14 mouse cellular contexts compared by ENCODE assay signal in the genomic region with DNA sequence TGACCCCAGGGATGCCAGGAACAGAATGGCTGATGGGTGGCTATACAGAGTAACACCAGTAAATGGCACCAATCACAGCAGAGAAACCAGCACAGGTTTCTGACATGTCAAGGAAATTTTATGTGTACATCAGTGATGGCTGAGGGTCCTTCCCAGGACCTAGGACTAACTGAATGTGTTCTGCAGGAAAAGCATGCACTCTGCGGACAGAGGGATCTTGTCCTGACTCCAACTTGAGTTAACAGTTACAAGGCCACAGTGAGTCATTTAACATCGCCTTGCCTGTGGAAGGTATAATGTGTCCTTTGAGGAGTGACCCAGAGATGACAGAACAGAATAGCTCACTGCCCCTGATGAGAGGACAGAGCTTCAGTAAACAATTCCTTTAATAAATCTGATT. TPM values are rescaled to one million over a fixed set of nuclear protein-coding genes. Genes with fewer than 3 reads are reported as not detected.
DNase-seq lines count a peak whose midpoint lies in the region; ATAC-seq and TF ChIP-seq lines count a peak whose summit lies in the region.
"Had no signal": no experiment of that assay in that cellular context is flagged by ENCODE, and none has a peak within 500 bp of the region (broad histone marks: within the 10 kb centered on the region; RNA-seq: fewer than 3 reads in every experiment).

No protein-coding gene starts in this region.

- H3K79me3 ChIP-seq in C2C12 (ENCODE audit: low read depth), result peaks cover 39% of the 10 kb centered on the region

- 0 out of 2 replicates have a peak, but pooled peaks cover 4% of the 10 kb centered on the region for H3K4me1 ChIP-seq in forebrain, postnatal 0 days (ENCODE audit: insufficient read depth)
- H3K4me1 ChIP-seq in forebrain, embryonic 14.5 days (ENCODE audit: control insufficient read depth, insufficient read depth, low read length), result no peaks in the 10 kb centered on the region
- no peaks in the 10 kb centered on the region; the same call in 1 of the 2 replicates for H3K4me1 ChIP-seq in intestine, embryonic 15.5 days (replicated peaks)
- no peaks in the 10 kb centered on the region for H3K4me1 ChIP-seq in intestine, postnatal 0 days (replicated peaks; ENCODE audit: control insufficient read depth, insufficient read depth, low read length)
- no peaks in the 10 kb centered on the region for H3K4me1 ChIP-seq in forebrain, embryonic 11.5 days (replicated peaks; ENCODE audit: control insufficient read depth, insufficient read depth, low read length)

- no peak overlapping the region for H3K9ac ChIP-seq in forebrain, postnatal 0 days
- H3K9ac ChIP-seq in forebrain, embryonic 14.5 days (ENCODE audit: low read length), result no peak overlapping the region
- H3K9ac ChIP-seq in intestine, embryonic 15.5 days, result no peak overlapping the region
- H3K9ac ChIP-seq in intestine, postnatal 0 days (ENCODE audit: low read depth, low read length), result no peak overlapping the region
- no peak overlapping the region for H3K9ac ChIP-seq in forebrain, embryonic 11.5 days (ENCODE audit: low read length)
- H3K9ac ChIP-seq: forebrain, embryonic 12.5 days had no signal

- no peaks in the 10 kb centered on the region for H3K27me3 ChIP-seq in forebrain, postnatal 0 days (ENCODE audit: insufficient read depth, low read length)
- H3K27me3 ChIP-seq in forebrain, embryonic 14.5 days (replicated peaks; ENCODE audit: control insufficient read depth, insufficient read depth, low read length), result no peaks in the 10 kb centered on the region
- H3K27me3 ChIP-seq in intestine, embryonic 15.5 days (replicated peaks), result no peaks in the 10 kb centered on the region
- H3K27me3 ChIP-seq in intestine, postnatal 0 days (replicated peaks; ENCODE audit: control insufficient read depth, insufficient read depth, low read length), result no peaks in the 10 kb centered on the region
- no peaks in the 10 kb centered on the region for H3K27me3 ChIP-seq in C2C12 (ENCODE audit: control insufficient read depth, insufficient read depth, insufficient read length)
- H3K27me3 ChIP-seq in forebrain, embryonic 11.5 days (ENCODE audit: control insufficient read depth, insufficient read depth, low read length), result no peaks in the 10 kb centered on the region

- H3ac ChIP-seq in C2C12 (ENCODE audit: control insufficient read depth, insufficient read length, low read depth), result peak overlapping the region; percentile 8

- H3K4me3 ChIP-seq in forebrain, postnatal 0 days (ENCODE audit: low read depth, low read length), result no peak overlapping the region; the same call in 1 of the 2 replicates
- no peak overlapping the region for H3K4me3 ChIP-seq in forebrain, embryonic 14.5 days (ENCODE audit: low read depth, low read length)
- no peak overlapping the region for H3K4me3 ChIP-seq in intestine, embryonic 15.5 days (replicated peaks)
- H3K4me3 ChIP-seq in intestine, postnatal 0 days (ENCODE audit: low read depth, low read length), result no peak overlapping the region
- H3K4me3 ChIP-seq in C2C12 (ENCODE audit: insufficient read depth, poor library complexity, severe bottlenecking), result peak overlapping the region; percentile 44
- no peak overlapping the region for H3K4me3 ChIP-seq in forebrain, embryonic 11.5 days (ENCODE audit: low read depth, low read length)

- H3K27ac ChIP-seq in forebrain, postnatal 0 days (ENCODE audit: low read depth, low read length), result no peak overlapping the region
- H3K27ac ChIP-seq in forebrain, embryonic 14.5 days (ENCODE audit: low read depth, low read length), result no peak overlapping the region
- no peak overlapping the region for H3K27ac ChIP-seq in intestine, embryonic 15.5 days
- no peak overlapping the region for H3K27ac ChIP-seq in intestine, postnatal 0 days (ENCODE audit: low read depth, low read length)
- H3K27ac ChIP-seq in forebrain, embryonic 11.5 days (ENCODE audit: low read depth, low read length), result no peak overlapping the region
- H3K27ac ChIP-seq: forebrain, embryonic 12.5 days had no signal

- no peak for DNase-seq in forebrain, postnatal 0 days
- DNase-seq in forebrain, embryonic 14.5 days (ENCODE audit: low spot score), result no peak
- DNase-seq in induced T-regulatory cell, adult 2 months (ENCODE audit: low read depth), result peak; percentile 7
- DNase-seq in forebrain, embryonic 11.5 days (ENCODE audit: low spot score), result no peak
- no peak for DNase-seq in ovary, postnatal 14 days (ENCODE audit: low spot score)
- DNase-seq: cerebellum, adult 11-12 months; gastrocnemius, postnatal 36 days; kidney, adult 9 months; midbrain, embryonic 14.5 days; right cerebral cortex, postnatal 4 days had no signal

- no peaks in the 10 kb centered on the region for H3K9me3 ChIP-seq in forebrain, postnatal 0 days (ENCODE audit: low read length)
- no peaks in the 10 kb centered on the region for H3K9me3 ChIP-seq in forebrain, embryonic 14.5 days (replicated peaks; ENCODE audit: control insufficient read depth, low read length)
- H3K9me3 ChIP-seq in intestine, embryonic 15.5 days, result no peaks in the 10 kb centered on the region
- H3K9me3 ChIP-seq in intestine, postnatal 0 days (ENCODE audit: control insufficient read depth), result no peaks in the 10 kb centered on the region
- H3K9me3 ChIP-seq in forebrain, embryonic 11.5 days (ENCODE audit: control insufficient read depth, low read length), result no peaks in the 10 kb centered on the region
- H3K9me3 ChIP-seq: forebrain, embryonic 12.5 days had no signal

- no peak for TF ChIP-seq CTCF in forebrain, postnatal 0 days (IDR thresholded peaks at IDR 0.05; ENCODE audit: low read depth)
- TF ChIP-seq CTCF in intestine, postnatal 0 days (IDR thresholded peaks at IDR 0.05; ENCODE audit: low read depth), result no peak
- TF ChIP-seq CTCF in C2C12 (IDR thresholded peaks at IDR 0.05; ENCODE audit: control insufficient read depth, insufficient read depth, insufficient read length), result no peak

- no peak for ATAC-seq in forebrain, postnatal 0 days
- no peak for ATAC-seq in forebrain, embryonic 14.5 days
- ATAC-seq in intestine, embryonic 15.5 days, result no peak
- no peak for ATAC-seq in intestine, postnatal 0 days
- ATAC-seq in forebrain, embryonic 11.5 days (replicated peaks; ENCODE audit: low FRiP score), result no peak

- no peaks in the 10 kb centered on the region for H3K36me3 ChIP-seq in forebrain, postnatal 0 days (ENCODE audit: insufficient read depth)
- H3K36me3 ChIP-seq in forebrain, embryonic 14.5 days (ENCODE audit: control insufficient read depth, insufficient read depth, low read length), result no peaks in the 10 kb centered on the region
- no peaks in the 10 kb centered on the region for H3K36me3 ChIP-seq in intestine, embryonic 15.5 days
- no peaks in the 10 kb centered on the region for H3K36me3 ChIP-seq in intestine, postnatal 0 days (ENCODE audit: control insufficient read depth, insufficient read depth)
- H3K36me3 ChIP-seq in C2C12 (ENCODE audit: control insufficient read depth, insufficient read depth), result peaks cover 10% of the 10 kb centered on the region
- H3K36me3 ChIP-seq in forebrain, embryonic 11.5 days (ENCODE audit: control insufficient read depth, insufficient read depth, low read length), result no peaks in the 10 kb centered on the region
- H3K36me3 ChIP-seq: forebrain, embryonic 12.5 days had no signal

- H3K4me2 ChIP-seq in forebrain, postnatal 0 days (ENCODE audit: low read depth), result peak overlapping the region; percentile 29
- H3K4me2 ChIP-seq in forebrain, embryonic 14.5 days (ENCODE audit: low read length), result no peak overlapping the region
- peak overlapping the region; percentile 69; the same call in 1 of the 2 replicates for H3K4me2 ChIP-seq in intestine, embryonic 15.5 days (replicated peaks)
- H3K4me2 ChIP-seq in intestine, postnatal 0 days (replicated peaks; ENCODE audit: low read depth), result no peak overlapping the region; the same call in 1 of the 2 replicates
- no peak overlapping the region for H3K4me2 ChIP-seq in forebrain, embryonic 11.5 days (ENCODE audit: low read depth, low read length, severe bottlenecking)

- WGBS in forebrain, postnatal 0 days, result 72% methylated on average over 2 of the region's 2 CpGs
- 84% methylated on average over 2 of the region's 2 CpGs for WGBS in forebrain, embryonic 14.5 days
- whole genome bisulfite sequencing in intestine, embryonic 15.5 days, result 76% methylated on average over 2 of the region's 2 CpGs
- WGBS in intestine, postnatal 0 days, result 68% methylated on average over 2 of the region's 2 CpGs
- WGBS in forebrain, embryonic 11.5 days, result 88% methylated on average over 2 of the region's 2 CpGs

- H3K79me2 ChIP-seq in C2C12 (ENCODE audit: control insufficient read depth, insufficient read depth), result peaks cover 60% of the 10 kb centered on the region

TF ChIP-seq in C2C12, 6 proteins besides CTCF, POLR2A, EP300 and RAD21:
- TF ChIP-seq MYOD1 (IDR thresholded peaks at IDR 0.05; ENCODE audit: control insufficient read depth, insufficient read length, low read depth), result no peak
- no peak for TF ChIP-seq MAX (IDR thresholded peaks at IDR 0.05)
- no peak for TF ChIP-seq MYOG (IDR thresholded peaks at IDR 0.05; ENCODE audit: control insufficient read depth, extremely low read depth, insufficient read length)
- no peak for TF ChIP-seq FOSL1 (IDR thresholded peaks at IDR 0.05; ENCODE audit: insufficient read depth, low read length, poor library complexity, severe bottlenecking)
- no peak for TF ChIP-seq USF1 (IDR thresholded peaks at IDR 0.05; ENCODE audit: low read depth)

RNA-seq across cellular contexts. Expression of a gene that starts 1.6 kb away (rescaled TPM):
- total RNA-seq in forebrain, postnatal 0 days (2014; rRNA removed), result 125 and 135 TPM in 2 replicates
- polyA plus RNA-seq in forebrain, postnatal 0 days (2015; fragmentation: Nextera tagmentation; extraction: Ambion mirVana), result 131 and 136 TPM in 2 replicates
- 73.0 and 81.5 TPM in 2 replicates for polyA plus RNA-seq in forebrain, embryonic 14.5 days (2014; fragmentation: Nextera tagmentation; extraction: Ambion mirVana)
- 52.4 and 53.4 TPM in 2 replicates for polyA plus RNA-seq in intestine, embryonic 15.5 days (2015; fragmentation: Nextera tagmentation; extraction: Ambion mirVana)
- 31.5 and 31.8 TPM in 2 replicates for polyA plus RNA-seq in intestine, postnatal 0 days (2015; fragmentation: Nextera tagmentation; extraction: Ambion mirVana)
- polyA plus RNA-seq in C2C12 (2012; fragmentation: generic; extraction: Trizol), result 59.0 TPM
- 35.5 and 45.6 TPM in 2 replicates for polyA plus RNA-seq in forebrain, embryonic 11.5 days (2014; fragmentation: Nextera tagmentation; extraction: Ambion mirVana)

Comparison
In these comparisons a context has a peak if more than half of its experiments do, and no peak if none do; other contexts are left out.
1. H3K4me2 ChIP-seq: peak in forebrain, postnatal 0 days (single experiment) and intestine, embryonic 15.5 days (single experiment); none in forebrain, embryonic 14.5 days (single experiment), intestine, postnatal 0 days (single experiment) and forebrain, embryonic 11.5 days (single experiment).